Mouse (Mus musculus): Measurements from ENCODE around the gene Rfwd3. TPM values are rescaled to one million over a fixed set of nuclear protein-coding genes. Genes with fewer than 3 reads are reported as not detected.
A peak's percentile ranks its signal among the peaks of the same experiment; 100 is the strongest.
"Not testable (repeated sequence)": the region's sequence is repeated elsewhere in the genome, so short reads cannot be mapped to it uniquely, and the experiment has no call there.

The Rfwd3 gene
- polyA plus RNA-seq, 1 experiment from 2014 or later: 47.0 TPM

DNA sequence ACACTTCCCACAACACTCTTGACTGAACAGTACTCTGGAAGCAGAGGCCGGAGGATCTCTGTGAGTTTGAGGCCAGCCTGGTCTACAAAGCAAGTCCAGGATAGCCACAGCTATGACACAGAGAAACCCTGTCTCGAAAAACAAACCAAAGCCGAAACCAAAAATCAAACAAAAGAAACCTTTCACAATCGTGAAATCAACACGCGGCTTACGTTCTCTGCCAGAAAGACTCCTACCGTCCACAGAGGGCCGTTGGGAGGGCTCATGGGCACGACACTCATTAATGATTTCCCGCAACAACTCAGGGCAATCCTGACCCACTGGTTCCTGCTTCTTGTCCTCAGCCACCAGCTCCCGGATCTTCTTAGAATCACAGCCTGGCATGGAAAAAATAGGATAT, 14.7 kb upstream of the Rfwd3 start:
- H3K9ac ChIP-seq (ENCODE audit: low read length): no peak overlapping the region
- no peaks in the 10 kb centered on the region for H3K27me3 ChIP-seq (ENCODE audit: control insufficient read depth, insufficient read depth, low read length)
- no peak for ATAC-seq (ENCODE audit: insufficient read depth, low FRiP score)

DNA sequence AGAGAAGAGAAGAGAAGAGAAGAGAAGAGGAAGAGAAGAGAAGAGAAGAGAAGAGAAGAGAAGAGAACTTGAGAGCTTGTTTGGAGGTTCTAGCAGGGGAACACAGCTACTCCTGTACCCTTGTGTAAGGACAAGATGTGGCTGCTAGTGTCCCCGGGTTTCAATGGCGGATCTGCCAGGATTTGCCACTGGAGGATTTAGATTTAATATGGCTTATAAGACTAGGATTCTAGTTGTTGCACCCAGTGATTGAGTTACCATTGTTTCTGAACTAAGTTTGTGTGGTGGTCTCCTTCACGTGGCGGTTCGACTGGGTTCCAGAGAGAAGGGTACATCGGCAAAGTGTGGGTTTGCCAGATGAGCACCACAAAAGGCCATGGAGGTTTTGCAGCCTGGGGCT, 13.9 kb upstream of the Rfwd3 start:
- not testable (repeated sequence) for H3K4me3 ChIP-seq (replicated peaks; ENCODE audit: low read length); H3K36me3 ChIP-seq (ENCODE audit: control insufficient read depth, insufficient read depth, low read length); H3K4me1 ChIP-seq (ENCODE audit: control insufficient read depth, insufficient read depth, low read length); H3K9me3 ChIP-seq (replicated peaks; ENCODE audit: control insufficient read depth, low read length); ATAC-seq (ENCODE audit: insufficient read depth, low FRiP score); H3K4me2 ChIP-seq (ENCODE audit: low read depth, low read length); H3K27ac ChIP-seq (ENCODE audit: low read length); H3K9ac ChIP-seq (ENCODE audit: low read length); H3K27me3 ChIP-seq (ENCODE audit: control insufficient read depth, insufficient read depth, low read length)
- 94% methylated on average over 6 of the region's 6 CpGs for WGBS

More for the DNA sequence above, 14.7 kb upstream of the Rfwd3 start:
- H3K4me2 ChIP-seq (ENCODE audit: low read depth, low read length): no peak overlapping the region
- WGBS: 79% methylated on average over 12 of the region's 12 CpGs
- no peaks in the 10 kb centered on the region for H3K4me1 ChIP-seq (ENCODE audit: control insufficient read depth, insufficient read depth, low read length)
- H3K27ac ChIP-seq (ENCODE audit: low read length): no peak overlapping the region
- H3K9me3 ChIP-seq (replicated peaks; ENCODE audit: control insufficient read depth, low read length): no peaks in the 10 kb centered on the region
- no peaks in the 10 kb centered on the region for H3K36me3 ChIP-seq (ENCODE audit: control insufficient read depth, insufficient read depth, low read length)
- H3K4me3 ChIP-seq (replicated peaks; ENCODE audit: low read length): no peak overlapping the region

DNA sequence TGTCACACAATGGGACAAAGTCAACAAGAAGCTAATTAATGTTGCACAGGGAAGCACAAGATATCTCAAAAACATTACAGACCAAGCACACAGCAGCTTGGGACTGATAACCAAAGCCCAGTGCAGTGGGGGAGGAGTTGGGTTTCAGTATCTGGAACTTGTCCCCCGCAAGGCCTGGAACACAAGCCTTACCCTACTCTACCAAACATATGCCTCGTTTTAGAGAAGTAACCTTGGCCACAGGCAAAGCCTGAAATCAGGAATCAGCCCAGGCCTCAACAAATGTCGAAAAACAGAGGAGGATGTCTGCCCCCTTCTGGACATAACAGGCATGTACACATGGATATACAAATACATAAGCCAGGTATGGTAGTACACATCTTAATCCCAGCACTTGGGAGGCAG, 12.7 kb upstream of the Rfwd3 start:
- no peak overlapping the region for H3K27ac ChIP-seq (ENCODE audit: low read length)
- H3K4me1 ChIP-seq (ENCODE audit: control insufficient read depth, insufficient read depth, low read length): no peaks in the 10 kb centered on the region
- H3K4me2 ChIP-seq (ENCODE audit: low read depth, low read length): no peak overlapping the region
- H3K27me3 ChIP-seq (ENCODE audit: control insufficient read depth, insufficient read depth, low read length): no peaks in the 10 kb centered on the region
- H3K9ac ChIP-seq (ENCODE audit: low read length): no peak overlapping the region
- H3K36me3 ChIP-seq (ENCODE audit: control insufficient read depth, insufficient read depth, low read length): no peaks in the 10 kb centered on the region
- no peak for ATAC-seq (ENCODE audit: insufficient read depth, low FRiP score)
- no peaks in the 10 kb centered on the region for H3K9me3 ChIP-seq (replicated peaks; ENCODE audit: control insufficient read depth, low read length)
- WGBS: 76% methylated on average over 3 of the region's 3 CpGs
- H3K4me3 ChIP-seq (replicated peaks; ENCODE audit: low read length): no peak overlapping the region

DNA sequence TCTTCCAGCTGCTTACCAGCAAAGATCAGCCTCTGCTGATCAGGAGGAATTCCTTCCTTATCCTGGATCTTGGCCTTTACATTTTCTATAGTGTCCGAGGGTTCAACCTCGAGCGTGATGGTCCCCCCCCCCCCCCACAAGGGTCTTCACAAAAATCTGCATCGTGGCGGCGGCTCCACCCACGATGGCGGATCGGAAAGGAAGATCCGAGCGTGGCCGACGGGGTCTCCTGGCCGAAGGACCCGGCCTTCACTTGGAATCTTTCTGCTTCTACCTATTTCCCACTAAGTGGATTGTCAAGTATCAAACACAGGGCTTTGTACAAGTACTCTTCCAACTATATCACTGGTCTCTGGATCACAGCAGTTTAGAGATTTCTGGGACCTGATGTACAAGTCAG, 10.0 kb upstream of the Rfwd3 start:
- not testable (repeated sequence) for ATAC-seq (ENCODE audit: insufficient read depth, low FRiP score)

DNA sequence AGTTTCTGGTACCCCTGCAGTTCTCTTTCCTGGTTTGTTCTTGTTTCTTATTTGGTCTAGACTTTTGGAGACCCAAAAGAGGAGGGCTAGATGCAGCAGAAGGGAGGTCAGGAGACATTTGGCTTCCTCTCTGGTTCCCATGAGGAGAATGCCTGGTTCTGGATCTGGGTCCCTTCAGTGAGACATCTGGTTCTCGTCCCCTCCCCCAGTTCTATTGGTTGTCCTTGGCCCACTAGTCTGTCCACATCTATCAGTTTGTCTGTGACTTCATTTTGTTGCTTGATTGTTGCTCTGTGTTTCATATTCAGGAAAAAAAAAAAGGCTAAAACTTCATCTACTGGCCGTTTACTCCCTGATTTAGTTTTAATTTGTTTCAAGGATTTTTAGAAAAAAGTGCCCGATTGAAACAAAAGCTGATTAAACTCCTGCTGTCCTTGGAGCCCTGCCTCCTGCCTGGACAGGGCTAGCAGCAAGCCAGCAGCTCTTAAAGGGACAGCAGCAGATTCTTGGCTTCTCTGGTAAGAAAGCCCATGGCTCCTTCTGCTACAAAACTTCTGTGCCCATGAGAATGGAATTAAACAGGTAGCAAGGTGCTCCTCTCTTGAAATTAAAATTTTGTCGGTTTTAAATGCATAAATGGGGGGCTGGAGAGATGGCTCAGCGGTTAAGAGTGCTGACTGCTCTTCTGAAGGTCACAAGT, 5.2 kb upstream of the Rfwd3 start:
- H3K4me2 ChIP-seq (ENCODE audit: low read depth, low read length): no peak overlapping the region
- no peaks in the 10 kb centered on the region for H3K27me3 ChIP-seq (ENCODE audit: control insufficient read depth, insufficient read depth, low read length)
- no peaks in the 10 kb centered on the region for H3K36me3 ChIP-seq (ENCODE audit: control insufficient read depth, insufficient read depth, low read length)
- 31% methylated on average over 5 of the region's 5 CpGs for WGBS
- no peaks in the 10 kb centered on the region for H3K9me3 ChIP-seq (replicated peaks; ENCODE audit: control insufficient read depth, low read length)
- H3K4me1 ChIP-seq (ENCODE audit: control insufficient read depth, insufficient read depth, low read length): no peaks in the 10 kb centered on the region
- no peak overlapping the region for H3K27ac ChIP-seq (ENCODE audit: low read length)
- H3K4me3 ChIP-seq (replicated peaks; ENCODE audit: low read length): no peak overlapping the region; the same call in 1 of the 2 replicates
- no peak for ATAC-seq (ENCODE audit: insufficient read depth, low FRiP score)
- no peak overlapping the region for H3K9ac ChIP-seq (ENCODE audit: low read length)

More for the DNA sequence above, 10.0 kb upstream of the Rfwd3 start:
- not testable (repeated sequence) for H3K4me1 ChIP-seq (ENCODE audit: control insufficient read depth, insufficient read depth, low read length); H3K27ac ChIP-seq (ENCODE audit: low read length); H3K9me3 ChIP-seq (replicated peaks; ENCODE audit: control insufficient read depth, low read length); H3K4me3 ChIP-seq (replicated peaks; ENCODE audit: low read length); H3K4me2 ChIP-seq (ENCODE audit: low read depth, low read length); H3K9ac ChIP-seq (ENCODE audit: low read length); H3K27me3 ChIP-seq (ENCODE audit: control insufficient read depth, insufficient read depth, low read length); H3K36me3 ChIP-seq (ENCODE audit: control insufficient read depth, insufficient read depth, low read length)
- WGBS: 86% methylated on average over 15 of the region's 15 CpGs

DNA sequence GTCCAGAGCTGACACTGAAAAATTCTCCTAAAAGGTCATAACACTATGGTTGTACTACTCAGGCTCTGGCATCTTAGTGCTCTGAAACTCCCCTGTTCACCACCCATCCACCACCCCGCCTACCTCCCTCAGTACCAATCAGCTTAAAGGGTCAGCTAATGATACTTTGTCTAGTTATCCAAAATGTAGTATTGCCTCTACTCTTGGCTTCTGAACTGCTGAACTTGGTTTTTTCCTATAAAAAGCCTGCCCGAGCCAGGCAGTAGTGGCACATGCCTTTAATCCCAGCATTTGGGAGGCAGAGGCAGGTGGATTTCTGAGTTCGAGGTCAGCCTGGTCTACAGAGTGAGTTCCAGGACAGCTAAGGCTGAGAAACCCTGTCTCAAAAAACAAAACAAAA, 4.3 kb upstream of the Rfwd3 start:
- no peaks in the 10 kb centered on the region for H3K36me3 ChIP-seq (ENCODE audit: control insufficient read depth, insufficient read depth, low read length)
- H3K9me3 ChIP-seq (replicated peaks; ENCODE audit: control insufficient read depth, low read length): no peaks in the 10 kb centered on the region
- no peak overlapping the region for H3K4me2 ChIP-seq (ENCODE audit: low read depth, low read length)
- WGBS: 88% methylated on average over 3 of the region's 3 CpGs
- H3K4me1 ChIP-seq (ENCODE audit: control insufficient read depth, insufficient read depth, low read length): no peaks in the 10 kb centered on the region
- no peaks in the 10 kb centered on the region for H3K27me3 ChIP-seq (ENCODE audit: control insufficient read depth, insufficient read depth, low read length)
- H3K9ac ChIP-seq (ENCODE audit: low read length): no peak overlapping the region
- no peak for ATAC-seq (ENCODE audit: insufficient read depth, low FRiP score)
- no peak overlapping the region for H3K27ac ChIP-seq (ENCODE audit: low read length)
- no peak overlapping the region for H3K4me3 ChIP-seq (replicated peaks; ENCODE audit: low read length)

DNA sequence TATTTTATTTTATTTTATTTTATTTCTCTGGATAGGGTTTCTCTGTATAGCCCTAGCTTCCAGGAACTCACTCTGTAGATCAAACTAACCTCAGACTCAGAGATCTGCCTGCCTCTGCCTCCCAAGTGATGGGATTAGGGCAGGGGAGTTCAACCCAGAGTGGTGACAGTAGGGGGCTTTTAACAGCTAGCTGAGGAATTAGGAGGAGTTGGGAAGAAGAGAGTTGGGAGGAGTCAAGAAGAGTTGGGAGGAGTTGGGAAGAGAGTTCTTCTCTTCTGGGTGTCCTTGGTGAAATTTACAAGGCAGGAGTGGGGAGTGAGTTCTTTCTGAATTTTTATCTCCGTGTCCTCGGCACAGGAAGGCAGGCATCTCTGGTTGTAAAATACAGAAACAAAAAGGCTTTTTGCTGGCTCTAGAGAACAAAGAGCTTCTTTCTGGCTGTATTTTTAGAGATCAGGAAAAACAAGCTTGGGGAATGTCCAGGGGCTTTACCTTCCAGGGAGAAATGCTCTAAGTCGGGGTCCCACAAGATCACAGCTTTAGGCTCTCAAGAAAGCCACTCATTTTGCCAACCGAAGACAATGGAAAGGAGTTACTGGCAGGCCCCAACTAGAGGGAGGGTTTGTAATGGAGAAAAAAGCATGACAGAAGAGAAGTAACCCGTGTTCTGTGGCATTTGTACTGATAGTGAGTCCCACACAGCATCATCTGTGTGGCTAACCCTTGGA, 3.2 kb upstream of the Rfwd3 start:
- not testable (repeated sequence) for H3K27me3 ChIP-seq (ENCODE audit: control insufficient read depth, insufficient read depth, low read length); H3K9me3 ChIP-seq (replicated peaks; ENCODE audit: control insufficient read depth, low read length); H3K27ac ChIP-seq (ENCODE audit: low read length); ATAC-seq (ENCODE audit: insufficient read depth, low FRiP score); H3K4me1 ChIP-seq (ENCODE audit: control insufficient read depth, insufficient read depth, low read length); H3K4me3 ChIP-seq (replicated peaks; ENCODE audit: low read length); H3K36me3 ChIP-seq (ENCODE audit: control insufficient read depth, insufficient read depth, low read length); H3K4me2 ChIP-seq (ENCODE audit: low read depth, low read length); H3K9ac ChIP-seq (ENCODE audit: low read length)
- 78% methylated on average over 5 of the region's 5 CpGs for WGBS

DNA sequence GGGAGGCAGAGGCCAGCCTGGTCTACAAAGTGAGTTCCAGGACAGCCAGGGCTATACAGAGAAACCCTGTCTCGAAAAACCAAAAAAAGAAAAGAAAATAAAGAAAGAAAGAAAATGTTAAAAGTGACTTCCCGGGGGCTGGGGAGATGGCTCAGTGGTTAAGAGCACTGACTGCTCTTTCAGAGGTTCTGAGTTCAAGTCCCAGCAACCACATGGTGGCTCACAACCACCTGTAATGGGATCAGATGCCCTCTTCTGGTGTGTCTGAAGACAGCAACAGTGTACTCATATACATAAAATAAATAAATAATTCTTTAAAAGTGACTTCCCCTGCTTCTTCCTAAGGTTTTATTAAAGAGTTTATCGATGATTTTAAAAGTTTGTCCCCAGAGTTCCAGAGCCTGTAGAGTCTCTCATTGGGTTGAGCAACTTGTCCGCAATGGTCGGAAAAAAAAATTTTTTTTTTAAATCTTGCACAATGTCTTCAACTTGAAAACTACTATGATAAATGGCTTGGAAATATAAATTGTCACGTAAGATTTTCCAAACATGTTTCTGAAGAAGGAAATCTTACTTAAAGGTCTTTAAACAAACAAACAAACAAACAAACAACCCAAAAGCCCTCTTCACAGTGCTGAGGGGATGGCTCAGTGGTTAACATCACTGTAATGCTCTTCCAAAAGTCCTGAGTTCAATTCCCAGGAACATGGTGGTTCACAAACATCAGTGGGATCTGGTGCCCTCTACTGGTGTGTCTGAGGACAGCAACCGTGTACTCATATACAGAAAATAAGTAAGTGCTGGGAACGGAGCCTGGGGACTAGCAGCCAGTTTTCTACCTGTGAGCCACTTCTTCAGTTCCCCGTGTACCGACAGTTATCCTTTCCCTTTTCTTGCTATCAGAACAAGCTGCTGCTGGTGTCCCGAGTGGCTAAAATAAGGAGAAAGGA, 850 bp upstream of the Rfwd3 start:
- Histone ChIP-seq H3K36me3 (ENCODE audit: control insufficient read depth, insufficient read depth, low read length) (0 out of 2 replicates have a peak, but pooled peaks cover 4% of the 10 kb centered on the region), H3K27me3 (ENCODE audit: control insufficient read depth, insufficient read depth, low read length) (no peaks in the 10 kb centered on the region), H3K9me3 (replicated peaks; ENCODE audit: control insufficient read depth, low read length) (no peaks in the 10 kb centered on the region), H3K4me3 (replicated peaks; ENCODE audit: low read length) (peak overlapping the region; percentile 23), H3K9ac (ENCODE audit: low read length) (no peak overlapping the region), H3K4me2 (ENCODE audit: low read depth, low read length) (peak overlapping the region; percentile 38), H3K4me1 (ENCODE audit: control insufficient read depth, insufficient read depth, low read length) (peaks cover 7% of the 10 kb centered on the region; the same call in 1 of the 2 replicates), H3K27ac (ENCODE audit: low read length) (peak overlapping the region; percentile 25; the same call in 1 of the 2 replicates)
- no peak for ATAC-seq (ENCODE audit: insufficient read depth, low FRiP score)
- 62% methylated on average over 11 of the region's 11 CpGs for WGBS

Data from stomach, embryonic 16.5 days (tissue).